Mouse (Mus musculus) monocyte, adult 5-6 weeks (primary cell): ENCODE results near the gene Fam102a. TPM values are rescaled to one million over a fixed set of nuclear protein-coding genes. Genes with fewer than 3 reads are reported as not detected.

ENCODE experiments used
- ATAC-seq: fragments of 153-309, 156-312 bp; replicated peaks from 2 replicates; pipeline ENCODE4 v1.8.0; 2017; ENCODE audit warnings: mild to moderate bottlenecking; ENCODE audit not compliant: low TSS enrichment, insufficient number of reproducible peaks, severe bottlenecking, poor library complexity, low FRiP score
- total RNA-seq: library from RNA; stranded (forward); fragments of 200-1000, 200-491, 200-594 nt; gene quantifications from 3 replicates; pipeline ENCODE4 v1.2.3, GENCODE M21; 2017

Fam102a gene
- total RNA-seq, 1 experiment from 2014 or later, result 17.8 TPM

GRCm38 (mm10) chr2:32509287-32509686 lies 25.8 kb upstream of the Fam102a start:
- ATAC-seq, result 0 out of 2 replicates have a peak, but pooled peaks have one; percentile 16

GRCm38 (mm10) chr2:32509896-32510295 lies 25.2 kb upstream of the Fam102a start:
- ATAC-seq, result no peak

GRCm38 (mm10) chr2:32512592-32512991 lies 22.5 kb upstream of the Fam102a start:
- no peak for ATAC-seq

GRCm38 (mm10) chr2:32514335-32514734 lies 20.8 kb upstream of the Fam102a start:
- ATAC-seq, result no peak

- ATAC-seq, result no peak
Observed at GRCm38 (mm10) chr2:32517233-32517867, 17.8 kb upstream of the Fam102a start.

- ATAC-seq, result no peak
Observed at GRCm38 (mm10) chr2:32520034-32520990, 14.8 kb upstream of the Fam102a start.

GRCm38 (mm10) chr2:32524536-32525031 lies 10.5 kb upstream of the Fam102a start:
- no peak for ATAC-seq

GRCm38 (mm10) chr2:32525816-32526215 lies 9.3 kb upstream of the Fam102a start:
- no peak for ATAC-seq

- no peak for ATAC-seq
Observed at GRCm38 (mm10) chr2:32527468-32527966, 7.6 kb upstream of the Fam102a start.

- no peak for ATAC-seq
Observed at GRCm38 (mm10) chr2:32528326-32528725, 6.8 kb upstream of the Fam102a start.

- peak; percentile 45; the same call in 1 of the 2 replicates for ATAC-seq
Observed at GRCm38 (mm10) chr2:32530479-32530878, 4.7 kb upstream of the Fam102a start.

GRCm38 (mm10) chr2:32533163-32533562 lies 2.0 kb upstream of the Fam102a start:
- no peak for ATAC-seq

- ATAC-seq, result no peak
Observed at GRCm38 (mm10) chr2:32534061-32534732, 935 bp upstream of the Fam102a start.

GRCm38 (mm10) chr2:32535501-32535991 lies 414 bp downstream of the Fam102a start:
- ATAC-seq, result no peak

GRCm38 (mm10) chr2:32536086-32536633 lies 1.0 kb downstream of the Fam102a start:
- no peak for ATAC-seq

GRCm38 (mm10) chr2:32536634-32537359 lies 1.7 kb downstream of the Fam102a start:
- peak; percentile 54 for ATAC-seq

- ATAC-seq, result no peak
Observed at GRCm38 (mm10) chr2:32537360-32537905, 2.3 kb downstream of the Fam102a start.

- no peak for ATAC-seq
Observed at GRCm38 (mm10) chr2:32537941-32538340, 2.8 kb downstream of the Fam102a start.
